Mouse (Mus musculus) midbrain, embryonic 12.5 days (tissue): Measurements from ENCODE around the gene Nop2. TPM values are rescaled to one million over a fixed set of nuclear protein-coding genes. Genes with fewer than 3 reads are reported as not detected.
"Not testable (repeated sequence)": the region's sequence is repeated elsewhere in the genome, so short reads cannot be mapped to it uniquely, and the experiment has no call there.

Source experiments
- ATAC-seq: fragments of 200-750 bp; cut with Nextera tagmentation; 2 replicates; pipeline ENCODE4 v1.8.0; 2017; ENCODE audit warnings: low read depth, moderate TSS enrichment, moderate library complexity; ENCODE audit not compliant: low FRiP score
- H3K27ac ChIP-seq: fragments of 300-500 bp; sonication (generic); replicated peaks from 2 replicates; pipeline ENCODE4 v1.5.1; 2016; ENCODE audit warnings: mild to moderate bottlenecking
- H3K27me3 ChIP-seq: fragments of 300-500 bp; sonication (generic); 2 replicates; pipeline ENCODE4 v1.6.1; 2016; ENCODE audit warnings: mild to moderate bottlenecking
- H3K36me3 ChIP-seq: fragments of 300-500 bp; sonication (generic); 2 replicates; pipeline ENCODE4 v1.6.1; 2016
- H3K4me1 ChIP-seq: fragments of 300-500 bp; sonication (generic); 2 replicates; pipeline ENCODE4 v1.6.1; 2016
- H3K4me2 ChIP-seq: fragments of 300-500 bp; sonication (generic); replicated peaks from 2 replicates; pipeline ENCODE4 v1.6.1; 2016; ENCODE audit warnings: mild to moderate bottlenecking, moderate library complexity
- H3K4me3 ChIP-seq: fragments of 300-500 bp; sonication (generic); 2 replicates; pipeline ENCODE4 v1.5.1; 2016; ENCODE audit warnings: mild to moderate bottlenecking
- H3K9ac ChIP-seq: fragments of 300-500 bp; sonication (generic); replicated peaks from 2 replicates; pipeline ENCODE4 v1.6.1; 2016; ENCODE audit warnings: mild to moderate bottlenecking, moderate library complexity
- H3K9me3 ChIP-seq: fragments of 300-500 bp; sonication (generic); 2 replicates; pipeline ENCODE4 v1.6.1; 2016; ENCODE audit warnings: mild to moderate bottlenecking
- WGBS: fragments of 180-500 bp; shearing (Covaris S2); methylation state at CpG from one replicate; pipeline ENCODE4 v1.1.7; 2016; 5-methylcytosine and 5-hydroxymethylcytosine counted together
- polyA plus RNA-seq: library from polyadenylated mRNA; unstranded; fragments of >200 nt; fragmentation: Nextera tagmentation; extraction: Ambion mirVana; gene quantifications from 2 replicates; pipeline ENCODE4 v1.2.1, GENCODE M21; 2016

Gene Nop2
- polyA plus RNA-seq, 1 experiment from 2014 or later: 56.4 TPM

- no peak overlapping the region for H3K4me3 ChIP-seq
- peak overlapping the region; percentile 37 for H3K9ac ChIP-seq
- H3K4me2 ChIP-seq: no peak overlapping the region
- H3K27ac ChIP-seq: peak overlapping the region; percentile 80
- H3K9me3 ChIP-seq: no peaks in the 10 kb centered on the region
- ATAC-seq: peak; percentile 11; the same call in 1 of the 2 replicates
- no peaks in the 10 kb centered on the region for H3K27me3 ChIP-seq
- peaks cover 29% of the 10 kb centered on the region for H3K4me1 ChIP-seq
- 22% methylated on average over 7 of the region's 7 CpGs for WGBS
- peaks cover 61% of the 10 kb centered on the region for H3K36me3 ChIP-seq
Observed at GRCm38 (mm10) chr6:125156903-125157614, 25.4 kb downstream of the Nop2 start.

- Histone ChIP-seq H3K4me1 (peaks cover 38% of the 10 kb centered on the region), H3K9ac (0 out of 2 replicates have a peak overlapping the region, but pooled peaks have one; percentile 15), H3K4me2 (no peak overlapping the region), H3K27me3 (no peaks in the 10 kb centered on the region), H3K36me3 (peaks cover 55% of the 10 kb centered on the region), H3K9me3 (no peaks in the 10 kb centered on the region), H3K27ac (0 out of 2 replicates have a peak overlapping the region, but pooled peaks have one; percentile 35), H3K4me3 (no peak overlapping the region)
- 87% methylated on average over 15 of the region's 15 CpGs for WGBS
- no peak for ATAC-seq
Observed at GRCm38 (mm10) chr6:125158944-125159492, 27.3 kb downstream of the Nop2 start.

GRCm38 (mm10) chr6:125159773-125160557, 28.3 kb downstream of the Nop2 start:
- H3K4me3 ChIP-seq: no peak overlapping the region
- 89% methylated on average over 7 of the region's 7 CpGs for WGBS
- H3K36me3 ChIP-seq: peaks cover 52% of the 10 kb centered on the region
- no peaks in the 10 kb centered on the region for H3K9me3 ChIP-seq
- H3K9ac ChIP-seq: 0 out of 2 replicates have a peak overlapping the region, but pooled peaks have one; percentile 3
- H3K4me2 ChIP-seq: no peak overlapping the region
- peak overlapping the region; percentile 56; the same call in 1 of the 2 replicates for H3K27ac ChIP-seq
- H3K4me1 ChIP-seq: peaks cover 43% of the 10 kb centered on the region
- no peak for ATAC-seq
- H3K27me3 ChIP-seq: no peaks in the 10 kb centered on the region

GRCm38 (mm10) chr6:125160558-125160853, 28.8 kb downstream of the Nop2 start:
- ATAC-seq: no peak
- Histone ChIP-seq H3K4me3 (no peak overlapping the region), H3K9ac (no peak overlapping the region), H3K4me1 (peaks cover 43% of the 10 kb centered on the region), H3K4me2 (no peak overlapping the region), H3K36me3 (peaks cover 47% of the 10 kb centered on the region), H3K27me3 (no peaks in the 10 kb centered on the region), H3K9me3 (no peaks in the 10 kb centered on the region), H3K27ac (peak overlapping the region; percentile 56; the same call in 1 of the 2 replicates)
- 51% methylated on average over 10 of the region's 10 CpGs for WGBS

- Histone ChIP-seq H3K9ac (no peak overlapping the region), H3K27ac (peak overlapping the region; percentile 56), H3K4me3 (no peak overlapping the region), H3K4me2 (0 out of 2 replicates have a peak overlapping the region, but pooled peaks have one; percentile 7), H3K4me1 (peaks cover 47% of the 10 kb centered on the region), H3K36me3 (peaks cover 46% of the 10 kb centered on the region), H3K27me3 (no peaks in the 10 kb centered on the region), H3K9me3 (no peaks in the 10 kb centered on the region)
- WGBS: 17% methylated on average over 22 of the region's 22 CpGs
- ATAC-seq: no peak
Observed at GRCm38 (mm10) chr6:125160854-125161760, 29.4 kb downstream of the Nop2 start.

- H3K4me3 ChIP-seq, H3K27ac ChIP-seq, H3K9ac ChIP-seq, ATAC-seq, H3K9me3 ChIP-seq, H3K4me2 ChIP-seq, H3K27me3 ChIP-seq: not testable (repeated sequence)
- peaks cover 49% of the 10 kb centered on the region for H3K4me1 ChIP-seq
- WGBS: 14% methylated on average over 4 of the region's 5 CpGs
- peaks cover 46% of the 10 kb centered on the region for H3K36me3 ChIP-seq
Observed at GRCm38 (mm10) chr6:125161971-125162370, 30.3 kb downstream of the Nop2 start.

- H3K4me2 ChIP-seq: 0 out of 2 replicates have a peak overlapping the region, but pooled peaks have one; percentile 13
- H3K4me3 ChIP-seq, ATAC-seq, H3K9me3 ChIP-seq, H3K27me3 ChIP-seq, H3K27ac ChIP-seq, H3K9ac ChIP-seq: not testable (repeated sequence)
- 73% methylated on average over 13 of the region's 16 CpGs for WGBS
- H3K4me1 ChIP-seq: peaks cover 49% of the 10 kb centered on the region
- H3K36me3 ChIP-seq: peaks cover 49% of the 10 kb centered on the region
Observed at GRCm38 (mm10) chr6:125162615-125163305, 31.1 kb downstream of the Nop2 start.

- no peaks in the 10 kb centered on the region for H3K9me3 ChIP-seq
- H3K4me1 ChIP-seq: peaks cover 49% of the 10 kb centered on the region
- ATAC-seq: no peak
- H3K36me3 ChIP-seq: peaks cover 55% of the 10 kb centered on the region
- peak overlapping the region; percentile 86 for H3K4me3 ChIP-seq
- peak overlapping the region; percentile 95 for H3K27ac ChIP-seq
- H3K9ac ChIP-seq: peak overlapping the region; percentile 97
- H3K4me2 ChIP-seq: peak overlapping the region; percentile 96
- H3K27me3 ChIP-seq: no peaks in the 10 kb centered on the region
- 3% methylated on average over 20 of the region's 20 CpGs for WGBS
Observed at GRCm38 (mm10) chr6:125163801-125164657, 32.3 kb downstream of the Nop2 start.

- H3K36me3 ChIP-seq: peaks cover 55% of the 10 kb centered on the region
- H3K4me2 ChIP-seq: peak overlapping the region; percentile 96
- ATAC-seq: peak; percentile 35
- no peaks in the 10 kb centered on the region for H3K27me3 ChIP-seq
- H3K27ac ChIP-seq: peak overlapping the region; percentile 95
- H3K9ac ChIP-seq: peak overlapping the region; percentile 97
- under 1% methylated on average over 39 of the region's 39 CpGs for WGBS
- peaks cover 49% of the 10 kb centered on the region for H3K4me1 ChIP-seq
- no peaks in the 10 kb centered on the region for H3K9me3 ChIP-seq
- H3K4me3 ChIP-seq: peak overlapping the region; percentile 86
Observed at GRCm38 (mm10) chr6:125164672-125165327, 33.1 kb downstream of the Nop2 start.

GRCm38 (mm10) chr6:125165328-125165891, 33.7 kb downstream of the Nop2 start:
- H3K27me3 ChIP-seq: no peaks in the 10 kb centered on the region
- H3K4me3 ChIP-seq: peak overlapping the region; percentile 86
- WGBS: under 1% methylated on average over 36 of the region's 36 CpGs
- peak overlapping the region; percentile 96 for H3K4me2 ChIP-seq
- peak; percentile 90 for ATAC-seq
- peaks cover 55% of the 10 kb centered on the region for H3K36me3 ChIP-seq
- H3K9me3 ChIP-seq: no peaks in the 10 kb centered on the region
- H3K4me1 ChIP-seq: peaks cover 44% of the 10 kb centered on the region
- H3K27ac ChIP-seq: peak overlapping the region; percentile 95
- H3K9ac ChIP-seq: peak overlapping the region; percentile 97
